Mouse (Mus musculus) naive thymus-derived CD4-positive, alpha-beta T cell, adult 5 months (primary cell): ENCODE data around the gene Slc39a8. TPM values are rescaled to one million over a fixed set of nuclear protein-coding genes. Genes with fewer than 3 reads are reported as not detected.

Experiments
- polyA plus RNA-seq: library from polyadenylated mRNA; unstranded; fragments of 100-300 nt; shearing (Covaris generic); gene quantifications from one replicate; pipeline ENCODE4 v1.2.1, GENCODE M21; 2017

Slc39a8 gene
- polyA plus RNA-seq: 4.7 TPM

DNA sequence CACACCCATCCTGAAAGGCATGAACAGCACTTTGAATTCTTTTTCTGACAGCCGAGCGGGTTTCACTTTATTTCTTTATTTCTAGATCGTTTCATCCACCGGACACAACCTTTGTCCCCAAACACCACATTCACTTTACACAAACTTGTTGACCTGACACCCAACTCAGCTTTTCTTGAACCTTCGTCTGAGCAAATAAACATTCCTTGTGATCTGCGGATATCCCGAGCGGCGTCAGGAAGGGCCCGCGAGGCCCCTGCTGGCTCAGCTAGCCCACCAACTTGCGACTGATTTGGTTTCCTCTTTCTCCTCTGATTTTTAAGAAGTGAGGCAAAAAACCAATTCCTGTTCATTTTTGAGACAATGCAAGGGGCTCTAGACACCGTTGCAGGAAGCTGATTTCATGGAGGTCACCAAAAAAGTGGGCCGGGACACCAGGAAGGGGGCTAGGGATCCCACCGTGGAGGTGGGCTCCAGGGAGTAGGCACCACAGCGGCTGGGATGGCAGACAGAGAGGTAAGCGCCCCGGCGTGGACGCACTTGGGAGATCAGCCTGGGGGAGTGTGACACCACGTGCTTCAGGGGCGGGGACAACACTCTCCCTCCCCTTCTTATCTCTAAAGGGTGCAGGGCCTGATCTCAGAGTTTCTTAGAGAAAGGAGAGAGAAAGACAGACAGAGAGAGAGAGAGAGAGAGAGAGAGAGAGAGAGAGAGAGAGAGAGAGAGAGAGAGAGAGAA, at the start of gene Slc39a8:
Gene Slc39a8, plus strand, starts transcription at position 264 of the 738 bp plus-strand sequence.

Other genes with a start within 250 kb of the Slc39a8 start
- gene Nfkb1, start 133.7 kb upstream of the Slc39a8 start, polyA plus RNA-seq: 50.1 TPM